Mouse (Mus musculus): ENCODE data around the gene Eva1c. TPM values are rescaled to one million over a fixed set of nuclear protein-coding genes. Genes with fewer than 3 reads are reported as not detected.

The Eva1c gene
- polyA plus RNA-seq, 1 experiment from 2014 or later = 0.91 TPM

- H3K27me3 ChIP-seq = no peaks in the 10 kb centered on the region
- peak overlapping the region; percentile 91 for H3K27ac ChIP-seq
- WGBS = 30% methylated on average over 13 of the region's 13 CpGs
- no peak for ATAC-seq (replicated peaks; ENCODE audit: low FRiP score)
- peaks cover 10% of the 10 kb centered on the region for H3K4me1 ChIP-seq
- peak overlapping the region; percentile 88 for H3K4me2 ChIP-seq
- H3K9me3 ChIP-seq (replicated peaks) = no peaks in the 10 kb centered on the region
- H3K36me3 ChIP-seq = peaks cover 29% of the 10 kb centered on the region
- H3K4me3 ChIP-seq (replicated peaks) = peak overlapping the region; percentile 78
- H3K9ac ChIP-seq = peak overlapping the region; percentile 71
Measured at GRCm38 (mm10) chr16:90933534-90934176, 107.1 kb downstream of the Eva1c start.

DNA sequence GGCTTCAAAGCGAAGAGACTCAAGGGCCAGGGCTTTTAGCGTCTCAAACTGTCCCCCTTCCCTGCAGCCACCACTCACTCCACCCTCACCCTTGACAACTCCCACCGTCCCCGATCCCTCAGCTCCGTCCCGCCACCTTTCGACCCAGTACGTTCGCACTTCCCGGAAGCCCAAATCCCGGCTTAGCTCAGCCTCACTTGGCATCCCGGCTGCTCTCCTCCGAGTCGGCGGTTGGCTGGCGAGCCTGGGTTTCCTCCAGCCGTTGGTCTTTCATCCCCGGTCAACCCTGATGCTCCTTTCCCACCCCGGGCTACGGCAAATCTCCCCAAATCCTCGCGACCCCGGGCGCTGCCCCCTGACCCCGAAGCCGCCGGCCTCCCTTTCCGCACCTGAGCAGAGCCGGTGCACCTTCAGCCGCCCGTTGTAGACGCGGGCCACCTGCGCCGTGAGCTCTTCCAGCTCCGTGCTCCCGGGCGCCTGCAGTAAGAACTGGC, 107.7 kb downstream of the Eva1c start:
- H3K27ac ChIP-seq = peak overlapping the region; percentile 91
- H3K36me3 ChIP-seq = peaks cover 26% of the 10 kb centered on the region
- peak overlapping the region; percentile 78 for H3K4me3 ChIP-seq (replicated peaks)
- H3K27me3 ChIP-seq = no peaks in the 10 kb centered on the region
- peak overlapping the region; percentile 88 for H3K4me2 ChIP-seq
- H3K9ac ChIP-seq = peak overlapping the region; percentile 71
- peaks cover 10% of the 10 kb centered on the region for H3K4me1 ChIP-seq
- peak; percentile 74 for ATAC-seq (replicated peaks; ENCODE audit: low FRiP score)
- under 1% methylated on average over 38 of the region's 38 CpGs for WGBS
- no peaks in the 10 kb centered on the region for H3K9me3 ChIP-seq (replicated peaks)

DNA sequence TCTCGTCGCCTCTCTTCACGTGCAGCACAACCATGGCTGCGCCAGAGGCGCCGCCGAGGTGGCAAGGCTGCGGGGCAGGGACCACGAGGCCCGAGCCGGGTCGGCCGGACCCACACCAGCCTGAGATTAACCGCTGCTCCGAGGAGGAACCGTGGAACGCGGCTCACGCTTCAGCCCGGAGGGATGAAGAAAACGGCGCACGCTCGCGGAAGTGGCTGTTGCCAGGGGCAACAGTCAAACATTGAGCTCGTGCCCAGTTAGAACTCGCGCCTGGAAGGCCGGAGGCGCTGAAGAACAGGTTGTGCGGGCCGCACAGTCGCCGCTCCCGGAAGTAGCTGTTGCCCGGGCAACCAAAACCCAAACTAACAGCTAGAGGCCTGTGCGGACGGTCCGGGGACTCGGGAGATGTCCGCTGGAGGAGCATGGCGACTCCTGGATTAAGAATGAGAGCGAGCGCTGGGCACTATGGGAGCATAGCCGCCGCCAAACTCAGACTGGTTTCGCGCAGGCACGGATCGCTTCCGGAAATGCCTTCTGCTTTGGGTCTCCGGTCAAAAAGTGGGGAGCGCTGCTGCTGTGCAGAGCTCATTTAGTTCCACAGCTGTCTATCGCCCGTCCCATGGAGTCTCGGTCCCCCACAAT, 108.3 kb downstream of the Eva1c start, which contains the start of gene Cfap298:
Gene Cfap298, minus strand, starts transcription at position 428 of the 642 bp plus-strand sequence.
- peak; percentile 98 for ATAC-seq (replicated peaks; ENCODE audit: low FRiP score)
- Histone ChIP-seq H3K27ac (peak within 1 kb of the TSS; percentile 91), H3K27me3 (no peaks in the 10 kb centered on the region), H3K4me1 (peaks cover 10% of the 10 kb centered on the region), H3K4me2 (peak within 1 kb of the TSS; percentile 88), H3K36me3 (peaks cover 21% of the 10 kb centered on the region), H3K9ac (peak within 1 kb of the TSS; percentile 71), H3K4me3 (replicated peaks) (peak within 1 kb of the TSS; percentile 78), H3K9me3 (replicated peaks) (no peaks in the 10 kb centered on the region)
- under 1% methylated on average over 56 of the region's 56 CpGs for WGBS

GRCm38 (mm10) chr16:90941246-90941645, 114.7 kb downstream of the Eva1c start:
- no peaks in the 10 kb centered on the region for H3K4me1 ChIP-seq
- H3K27me3 ChIP-seq = no peaks in the 10 kb centered on the region
- H3K9ac ChIP-seq = no peak overlapping the region
- H3K9me3 ChIP-seq (replicated peaks) = no peaks in the 10 kb centered on the region
- no peak for ATAC-seq (replicated peaks; ENCODE audit: low FRiP score)
- no peak overlapping the region for H3K4me2 ChIP-seq
- no peak overlapping the region for H3K4me3 ChIP-seq (replicated peaks)
- H3K27ac ChIP-seq = no peak overlapping the region
- peaks cover 51% of the 10 kb centered on the region for H3K36me3 ChIP-seq
- 93% methylated on average over 7 of the region's 7 CpGs for WGBS

DNA sequence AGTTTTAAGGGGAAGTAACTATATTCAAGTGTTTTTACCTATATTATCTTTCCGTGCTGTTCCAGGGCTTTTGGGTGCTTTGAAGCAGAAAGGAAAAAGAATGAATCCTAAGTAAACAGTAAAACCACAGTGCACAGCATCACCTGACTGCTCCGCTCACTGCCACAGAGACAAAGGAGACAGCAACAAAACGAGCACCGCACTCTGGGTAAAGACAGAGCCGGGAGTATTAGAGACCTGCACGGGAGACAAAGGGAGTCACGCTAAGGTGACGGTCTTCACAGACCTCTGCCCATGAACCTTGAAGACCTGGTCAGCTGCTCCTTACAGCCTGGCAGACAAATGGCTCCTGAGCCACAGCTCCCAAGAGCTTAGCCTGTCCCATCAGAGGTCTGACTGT, 120.5 kb downstream of the Eva1c start:
- Histone ChIP-seq H3K4me2 (no peak overlapping the region), H3K4me1 (no peaks in the 10 kb centered on the region), H3K4me3 (replicated peaks) (no peak overlapping the region), H3K27me3 (no peaks in the 10 kb centered on the region), H3K9ac (no peak overlapping the region), H3K36me3 (peaks cover 48% of the 10 kb centered on the region), H3K27ac (no peak overlapping the region), H3K9me3 (replicated peaks) (no peaks in the 10 kb centered on the region)
- no peak for ATAC-seq (replicated peaks; ENCODE audit: low FRiP score)
- WGBS = 56% methylated on average over 8 of the region's 8 CpGs

DNA sequence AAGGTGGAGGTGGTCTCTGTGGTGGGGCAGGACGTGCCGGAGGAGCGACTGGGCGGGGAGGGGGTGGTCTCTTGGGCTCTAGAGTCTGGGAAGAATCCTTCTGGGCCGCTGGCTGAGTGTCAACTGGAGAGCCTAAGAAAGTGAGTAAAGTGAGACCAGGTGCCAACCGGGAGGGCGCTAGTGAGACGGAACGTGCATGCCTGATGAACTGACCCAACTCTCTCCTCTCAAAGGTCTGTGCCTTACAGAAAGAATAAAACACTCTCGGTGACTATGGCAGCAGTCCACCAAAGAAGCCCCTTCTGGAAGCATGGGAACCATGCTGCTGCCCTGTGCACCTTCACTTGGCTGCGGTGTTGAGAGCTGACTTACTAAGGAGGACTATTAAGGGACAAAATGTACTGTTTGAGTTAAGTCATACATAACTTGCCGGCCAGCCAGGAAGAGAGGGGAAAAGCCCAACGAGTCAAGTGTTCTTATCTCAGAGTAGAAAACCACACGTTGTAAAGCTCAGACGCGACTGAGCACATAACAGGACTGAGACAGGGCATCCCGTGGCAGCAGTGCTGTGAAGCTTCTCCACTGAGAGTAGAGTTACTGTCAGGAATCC, 123.9 kb downstream of the Eva1c start:
- no peaks in the 10 kb centered on the region for H3K9me3 ChIP-seq (replicated peaks)
- H3K27me3 ChIP-seq = no peaks in the 10 kb centered on the region
- no peak for ATAC-seq (replicated peaks; ENCODE audit: low FRiP score)
- H3K4me1 ChIP-seq = no peaks in the 10 kb centered on the region
- WGBS = 60% methylated on average over 17 of the region's 17 CpGs
- peaks cover 28% of the 10 kb centered on the region for H3K36me3 ChIP-seq
- H3K27ac ChIP-seq = no peak overlapping the region
- no peak overlapping the region for H3K9ac ChIP-seq
- H3K4me2 ChIP-seq = no peak overlapping the region
- no peak overlapping the region for H3K4me3 ChIP-seq (replicated peaks)

- no peaks in the 10 kb centered on the region for H3K4me1 ChIP-seq
- 84% methylated on average over 9 of the region's 9 CpGs for WGBS
Measured at GRCm38 (mm10) chr16:90953147-90953546, 126.6 kb downstream of the Eva1c start.

GRCm38 (mm10) chr16:90953770-90954169, 127.3 kb downstream of the Eva1c start:
- Histone ChIP-seq H3K4me2 (no peak overlapping the region), H3K27ac (no peak overlapping the region), H3K27me3 (no peaks in the 10 kb centered on the region), H3K36me3 (peaks cover 32% of the 10 kb centered on the region), H3K9me3 (replicated peaks) (no peaks in the 10 kb centered on the region), H3K4me1 (no peaks in the 10 kb centered on the region), H3K4me3 (replicated peaks) (no peak overlapping the region), H3K9ac (no peak overlapping the region)
- WGBS = 89% methylated on average over 6 of the region's 6 CpGs
- no peak for ATAC-seq (replicated peaks; ENCODE audit: low FRiP score)

More at GRCm38 (mm10) chr16:90953147-90953546, 126.6 kb downstream of the Eva1c start:
- Histone ChIP-seq H3K9me3 (replicated peaks) (no peaks in the 10 kb centered on the region), H3K27me3 (no peaks in the 10 kb centered on the region), H3K36me3 (peaks cover 28% of the 10 kb centered on the region), H3K4me3 (replicated peaks) (no peak overlapping the region), H3K27ac (no peak overlapping the region), H3K4me2 (no peak overlapping the region), H3K9ac (no peak overlapping the region)
- ATAC-seq (replicated peaks; ENCODE audit: low FRiP score) = no peak

Small RNAs within 50 kb of the gene (microRNA-seq; reads per million reads assigned to microRNA genes)
- gene Gm22933 = not detected

Other genes starting within 250 kb of the Eva1c start
- 63.7 and 69.1 TPM in 2 replicates for gene Mis18a, start 99.3 kb upstream of the Eva1c start, polyA plus RNA-seq (2015; fragmentation: Nextera tagmentation; extraction: Ambion mirVana)
- 2.4 and 9.6 TPM in 2 replicates for gene Mrap, start 88.5 kb upstream of the Eva1c start, polyA plus RNA-seq (2015; fragmentation: Nextera tagmentation; extraction: Ambion mirVana)
- 8.7 and 9.0 TPM in 2 replicates for gene Urb1, start 16.3 kb upstream of the Eva1c start, polyA plus RNA-seq (2015; fragmentation: Nextera tagmentation; extraction: Ambion mirVana)
- 37.0 and 42.5 TPM in 2 replicates for gene Cfap298, start 108.4 kb downstream of the Eva1c start, polyA plus RNA-seq (2015; fragmentation: Nextera tagmentation; extraction: Ambion mirVana)
- gene Synj1, start 184.6 kb downstream of the Eva1c start, polyA plus RNA-seq (2015; fragmentation: Nextera tagmentation; extraction: Ambion mirVana) = 13.0 and 14.4 TPM in 2 replicates
- gene Paxbp1, start 217.8 kb downstream of the Eva1c start, polyA plus RNA-seq (2015; fragmentation: Nextera tagmentation; extraction: Ambion mirVana) = 52.8 and 55.7 TPM in 2 replicates

All from kidney, embryonic 15.5 days (tissue).